Mouse (Mus musculus) stomach, postnatal 0 days (tissue): ENCODE data around the gene Fbxl17.

ENCODE experiments used
- CTCF ChIP-seq: IDR thresholded peaks from 2 replicates; pipeline ENCODE4 v1.5.1; 2016; ENCODE audit warnings: antibody characterized with exemption, low read depth, mild to moderate bottlenecking, moderate library complexity
- EP300 ChIP-seq: optimal IDR thresholded peaks from 2 replicates; pipeline ENCODE3; 2016; ENCODE audit warnings: antibody characterized with exemption

DNA sequence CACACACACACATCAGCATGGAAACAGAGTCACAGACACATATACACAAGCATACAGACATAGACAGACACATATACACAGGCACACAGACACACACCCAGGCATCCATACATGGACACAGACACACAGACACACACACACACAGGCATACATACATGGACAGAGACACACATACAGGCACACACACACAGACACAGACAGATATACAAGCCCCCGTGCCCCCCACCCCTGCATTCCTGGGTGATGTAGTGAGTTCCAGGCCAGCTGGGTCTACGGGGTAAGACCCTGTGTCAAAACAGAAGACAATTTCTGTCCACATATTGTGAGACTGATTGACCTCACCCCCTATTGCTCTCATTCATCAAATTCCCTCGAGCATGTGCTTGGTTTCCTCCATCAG lies 332.6 kb downstream of the Fbxl17 start:
- no peak for TF ChIP-seq CTCF
- TF ChIP-seq EP300, result no peak
